Mouse (Mus musculus) MEL (cell line): ENCODE results near the gene Fto.

Source experiments
- CHD2 ChIP-seq: IDR thresholded peaks from 2 replicates; pipeline ENCODE4 v1.6.1; 2011; ENCODE audit warnings: low read length, improper control_type of control experiment
- CTCF ChIP-seq, 3 experiments: IDR thresholded peaks in 2 of 3; conservative IDR thresholded peaks in 1 of 3; 2 replicates each; pipeline ENCODE4 v1.5.1; 2011 to 2012; ENCODE audit warnings: low read length in 3 of 3, low read depth in 2 of 3, mild to moderate bottlenecking in 2 of 3, improper control_type of control experiment in 1 of 3, inconsistent platforms in 1 of 3, mixed read lengths in 1 of 3, moderate library complexity in 1 of 3; ENCODE audit not compliant: control insufficient read depth in 1 of 3, insufficient read depth in 1 of 3, poor library complexity in 1 of 3, severe bottlenecking in 1 of 3
- ELF1 ChIP-seq: IDR thresholded peaks from 2 replicates; pipeline ENCODE4 v1.6.1; 2014; ENCODE audit warnings: low read depth, mild to moderate bottlenecking, inconsistent platforms, low read length, improper control_type of control experiment, moderate library complexity
- ETS1 ChIP-seq: IDR thresholded peaks from 2 replicates; pipeline ENCODE4 v1.6.1; 2012; ENCODE audit warnings: low read depth, mild to moderate bottlenecking, inconsistent platforms, low read length, improper control_type of control experiment, moderate library complexity
- KAT2A ChIP-seq: conservative IDR thresholded peaks from 2 replicates; pipeline ENCODE4 v1.6.1; 2012; ENCODE audit warnings: low read depth, low read length, improper control_type of control experiment, inconsistent platforms
- MAFK ChIP-seq: IDR thresholded peaks from 2 replicates; pipeline ENCODE4 v1.6.1; 2011; ENCODE audit warnings: low read depth, mild to moderate bottlenecking, low read length, improper control_type of control experiment, borderline replicate concordance
- MEF2A ChIP-seq: IDR thresholded peaks from 2 replicates; pipeline ENCODE4 v1.6.1; 2014; ENCODE audit warnings: low read depth, mild to moderate bottlenecking, inconsistent platforms, low read length, improper control_type of control experiment; ENCODE audit not compliant: poor library complexity, insufficient replicate concordance, severe bottlenecking; ENCODE audit errors: extremely low read depth
- MXI1 ChIP-seq: IDR thresholded peaks from 2 replicates; pipeline ENCODE4 v1.6.1; 2011; ENCODE audit warnings: mild to moderate bottlenecking, low read depth, low read length, improper control_type of control experiment
- POLR2A ChIP-seq, 2 experiments: IDR thresholded peaks; 2 replicates each; pipeline ENCODE4 v1.6.1; 2011 to 2012; ENCODE audit warnings: low read length in 2 of 2, mild to moderate bottlenecking in 2 of 2, control low read depth in 1 of 2, improper control_type of control experiment in 1 of 2, low read depth in 1 of 2, moderate library complexity in 1 of 2; ENCODE audit not compliant: control insufficient read depth in 1 of 2, insufficient read depth in 1 of 2, poor library complexity in 1 of 2
- TBP ChIP-seq: IDR thresholded peaks from 2 replicates; pipeline ENCODE4 v1.8.0; 2011; ENCODE audit warnings: low read depth, low read length, improper control_type of control experiment
- UBTF ChIP-seq: IDR thresholded peaks from 2 replicates; pipeline ENCODE4 v1.6.1; 2012; ENCODE audit warnings: low read depth, mild to moderate bottlenecking, inconsistent platforms, low read length, improper control_type of control experiment, moderate library complexity, borderline replicate concordance; ENCODE audit not compliant: insufficient read depth
- USF1 ChIP-seq: IDR thresholded peaks from 2 replicates; pipeline ENCODE4 v1.6.1; 2014; ENCODE audit warnings: low read depth, mild to moderate bottlenecking, inconsistent platforms, low read length, improper control_type of control experiment, moderate library complexity
- ZC3H11A ChIP-seq: IDR thresholded peaks from 2 replicates; pipeline ENCODE4 v1.6.1; 2012; ENCODE audit warnings: low read depth, mild to moderate bottlenecking, inconsistent platforms, low read length, improper control_type of control experiment

- TF ChIP-seq MEF2A: no peak
- no peak for TF ChIP-seq ZC3H11A
- no peak for TF ChIP-seq UBTF
- no peak for TF ChIP-seq CTCF (IDR thresholded peaks at IDR 0.05 in 2 of 3, conservative IDR thresholded peaks at IDR 0.05 in 1 of 3; ENCODE audit: control insufficient read depth in 1 of 3, insufficient read depth in 1 of 3, low read depth in 2 of 3, low read length in 3 of 3, poor library complexity in 1 of 3, severe bottlenecking in 1 of 3)
- TF ChIP-seq POLR2A (IDR thresholded peaks at IDR 0.05; ENCODE audit: control insufficient read depth in 1 of 2, insufficient read depth in 1 of 2, low read depth in 1 of 2, low read length in 2 of 2, poor library complexity in 1 of 2): no peak
- TF ChIP-seq MXI1: no peak
- TF ChIP-seq TBP: no peak
- no peak for TF ChIP-seq USF1
- no peak for TF ChIP-seq ELF1
- no peak for TF ChIP-seq CHD2
- no peak for TF ChIP-seq KAT2A
- TF ChIP-seq ETS1: no peak
- TF ChIP-seq MAFK: no peak
Measured at GRCm38 (mm10) chr8:91360644-91361357, 47.5 kb downstream of the Fto start.
